Mouse (Mus musculus) lung, postnatal 0 days (tissue): ENCODE results near the gene Zranb1.

Experiments used
- CTCF ChIP-seq: IDR thresholded peaks from 2 replicates; pipeline ENCODE4 v1.5.1; 2016; ENCODE audit warnings: antibody characterized with exemption, mild to moderate bottlenecking
- EP300 ChIP-seq: IDR thresholded peaks from 2 replicates; pipeline ENCODE4 v1.6.1; 2016; ENCODE audit warnings: antibody characterized with exemption, mild to moderate bottlenecking, control low read depth

DNA sequence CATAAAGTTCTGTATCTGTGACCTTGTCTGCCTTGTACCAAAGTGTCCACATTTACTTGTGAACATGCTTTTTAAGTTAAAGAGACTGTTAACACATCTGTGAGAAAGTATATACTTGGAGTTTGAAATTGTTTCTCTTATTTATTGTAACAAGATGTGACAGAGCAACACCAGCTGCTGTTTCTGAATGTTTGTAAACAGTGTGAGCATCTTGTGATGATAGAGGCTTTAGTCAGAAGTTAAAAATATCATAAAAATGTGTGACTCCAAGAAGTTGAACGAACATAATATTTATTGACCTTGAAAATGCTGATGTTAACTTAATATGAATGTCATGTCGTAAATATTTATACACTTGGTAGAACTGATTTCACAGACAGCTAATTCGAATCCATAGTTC is 19.7 kb downstream of the Zranb1 start:
- TF ChIP-seq CTCF (no peak), EP300 (peak; percentile 46; the same call in 1 of the 2 replicates)
